Mouse (Mus musculus) forebrain, embryonic 14.5 days (tissue): ENCODE results near the gene Car2. TPM values are rescaled to one million over a fixed set of nuclear protein-coding genes. Genes with fewer than 3 reads are reported as not detected.
A peak's percentile ranks its signal among the peaks of the same experiment; 100 is the strongest.

Source experiments
- ATAC-seq: fragments of 200-750 bp; cut with Nextera tagmentation; 2 replicates; pipeline ENCODE4 v1.8.0; 2017; ENCODE audit warnings: mild to moderate bottlenecking, moderate library complexity
- DNase-seq: peaks from one replicate; pipeline ENCODE4 v3.0.0-alpha.2; 2015; ENCODE audit warnings: low spot score
- H3K27ac ChIP-seq: fragments of 300-500 bp; sonication (generic); 2 replicates; pipeline ENCODE4 v1.5.1; 2014; ENCODE audit warnings: low read depth, mild to moderate bottlenecking, control low read depth, low read length, moderate library complexity
- H3K27me3 ChIP-seq: fragments of 300-500 bp; sonication (generic); replicated peaks from 2 replicates; pipeline ENCODE4 v1.6.1; 2014; ENCODE audit warnings: low read length, control low read depth, mixed read lengths; ENCODE audit not compliant: control insufficient read depth, insufficient read depth
- H3K36me3 ChIP-seq: fragments of 300-500 bp; sonication (generic); 2 replicates; pipeline ENCODE4 v1.6.1; 2014; ENCODE audit warnings: low read length, control low read depth; ENCODE audit not compliant: control insufficient read depth, insufficient read depth
- H3K4me1 ChIP-seq: fragments of 300-500 bp; sonication (generic); 2 replicates; pipeline ENCODE4 v1.6.1; 2014; ENCODE audit warnings: antibody characterized with exemption, low read length, control low read depth; ENCODE audit not compliant: control insufficient read depth, insufficient read depth
- H3K4me2 ChIP-seq: fragments of 300-500 bp; sonication (generic); 2 replicates; pipeline ENCODE4 v1.6.1; 2014; ENCODE audit warnings: mild to moderate bottlenecking, control low read depth, low read length
- H3K4me3 ChIP-seq: fragments of 300-500 bp; sonication (generic); 2 replicates; pipeline ENCODE4 v1.5.1; 2014; ENCODE audit warnings: low read depth, low read length, control low read depth
- H3K9ac ChIP-seq: fragments of 300-500 bp; sonication (generic); 2 replicates; pipeline ENCODE4 v1.6.1; 2014; ENCODE audit warnings: mild to moderate bottlenecking, low read length, control low read depth, moderate library complexity
- H3K9me3 ChIP-seq: fragments of 300-500 bp; sonication (generic); replicated peaks from 2 replicates; pipeline ENCODE4 v1.6.1; 2016; ENCODE audit warnings: low read length, control low read depth, mixed read lengths; ENCODE audit not compliant: control insufficient read depth
- WGBS: fragments of 180-500 bp; shearing (Covaris S2); extraction: QIAGEN DNeasy Blood & Tissue Kit; methylation state at CpG from one replicate; pipeline ENCODE4 v1.1.7; 2014; 5-methylcytosine and 5-hydroxymethylcytosine counted together
- polyA plus RNA-seq: library from polyadenylated mRNA; unstranded; fragments of >200 nt; fragmentation: Nextera tagmentation; extraction: Ambion mirVana; gene quantifications from 2 replicates; pipeline ENCODE4 v1.2.1, GENCODE M21; 2014

The Car2 gene
- polyA plus RNA-seq, 1 experiment from 2014 or later: 22.1 TPM

GRCm38 (mm10) chr3:14948067-14948800, 62.2 kb downstream of the Car2 start:
- H3K27me3 ChIP-seq: no peaks in the 10 kb centered on the region
- no peaks in the 10 kb centered on the region for H3K9me3 ChIP-seq
- no peak overlapping the region for H3K27ac ChIP-seq
- no peak overlapping the region for H3K4me2 ChIP-seq
- no peaks in the 10 kb centered on the region for H3K4me1 ChIP-seq
- no peak for ATAC-seq
- no peaks in the 10 kb centered on the region for H3K36me3 ChIP-seq
- WGBS: 70% methylated on average over 6 of the region's 6 CpGs
- peak; percentile 50 for DNase-seq
- no peak overlapping the region for H3K4me3 ChIP-seq
- no peak overlapping the region for H3K9ac ChIP-seq

GRCm38 (mm10) chr3:14950031-14950430, 64.0 kb downstream of the Car2 start:
- Histone ChIP-seq H3K4me3 (no peak overlapping the region), H3K36me3 (no peaks in the 10 kb centered on the region), H3K9me3 (no peaks in the 10 kb centered on the region), H3K4me2 (no peak overlapping the region), H3K9ac (no peak overlapping the region), H3K4me1 (no peaks in the 10 kb centered on the region), H3K27me3 (no peaks in the 10 kb centered on the region), H3K27ac (no peak overlapping the region)
- 82% methylated on average over 2 of the region's 2 CpGs for WGBS
- no peak for ATAC-seq
- no peak for DNase-seq

Other genes starting within 250 kb of the Car2 start
- 1.5 TPM in 2 replicates for gene Car13, start 244.5 kb upstream of the Car2 start, polyA plus RNA-seq
- gene Car1, start 77.9 kb upstream of the Car2 start, polyA plus RNA-seq: not detected in 2 replicates
- gene Car3, start 22.8 kb upstream of the Car2 start, polyA plus RNA-seq: 1.1 and 1.5 TPM in 2 replicates